Mouse (Mus musculus) thymus, adult 2 months (tissue): ENCODE measurements around the gene Samd10.

ENCODE experiments used
- CTCF ChIP-seq: fragments of 200-500 bp; IDR thresholded peaks from 2 replicates; pipeline ENCODE4 v1.5.1; 2012; ENCODE audit warnings: mild to moderate bottlenecking, control low read depth, low read length, moderate library complexity, borderline replicate concordance; ENCODE audit not compliant: control insufficient read depth, poor library complexity, insufficient read depth; ENCODE audit errors: extremely low read depth
- POLR2A ChIP-seq: fragments of 200-500 bp; IDR thresholded peaks from 2 replicates; pipeline ENCODE4 v1.6.1; 2012; ENCODE audit warnings: mild to moderate bottlenecking, low read length, control low read depth, moderate library complexity; ENCODE audit not compliant: control insufficient read depth, poor library complexity, insufficient read depth; ENCODE audit errors: extremely low read depth

- no peak for TF ChIP-seq CTCF
- no peak for TF ChIP-seq POLR2A
Measured at GRCm38 (mm10) chr2:181580131-181580772, 18.8 kb downstream of the Samd10 start.
